Mouse (Mus musculus) lung, postnatal 0 days (tissue): ENCODE data around the gene Sectm1b. TPM values are rescaled to one million over a fixed set of nuclear protein-coding genes. Genes with fewer than 3 reads are reported as not detected.

Experiments used
- ATAC-seq: fragments of 200-750 bp; cut with Nextera tagmentation; 2 replicates; pipeline ENCODE4 v1.8.0; 2017; ENCODE audit warnings: moderate library complexity
- DNase-seq: peaks from one replicate; pipeline ENCODE4 v3.0.0-alpha.2; 2016; ENCODE audit warnings: low spot score
- H3K27ac ChIP-seq: fragments of 300-500 bp; sonication (generic); 2 replicates; pipeline ENCODE4 v1.5.1; 2014; ENCODE audit warnings: antibody characterized with exemption, mild to moderate bottlenecking, low read length, mixed read lengths
- H3K27me3 ChIP-seq: fragments of 300-500 bp; sonication (generic); replicated peaks from 2 replicates; pipeline ENCODE4 v1.6.1; 2014; ENCODE audit warnings: low read length, mixed read lengths; ENCODE audit not compliant: insufficient read depth
- H3K36me3 ChIP-seq: fragments of 300-500 bp; sonication (generic); 2 replicates; pipeline ENCODE4 v1.6.1; 2014; ENCODE audit warnings: low read length, mixed read lengths; ENCODE audit not compliant: insufficient read depth
- H3K4me1 ChIP-seq: fragments of 300-500 bp; sonication (generic); 2 replicates; pipeline ENCODE4 v1.6.1; 2014; ENCODE audit warnings: antibody characterized with exemption, low read depth, low read length, mixed read lengths; ENCODE audit not compliant: insufficient read depth
- H3K4me2 ChIP-seq: fragments of 300-500 bp; sonication (generic); replicated peaks from 2 replicates; pipeline ENCODE4 v1.6.1; 2014; ENCODE audit warnings: low read depth, mild to moderate bottlenecking, low read length, moderate library complexity, mixed read lengths
- H3K4me3 ChIP-seq: fragments of 300-500 bp; sonication (generic); 2 replicates; pipeline ENCODE4 v1.5.1; 2014; ENCODE audit warnings: low read depth, low read length
- H3K9ac ChIP-seq: fragments of 300-500 bp; sonication (generic); replicated peaks from 2 replicates; pipeline ENCODE4 v1.6.1; 2014; ENCODE audit warnings: low read depth, mild to moderate bottlenecking
- H3K9me3 ChIP-seq: fragments of 300-500 bp; sonication (generic); 2 replicates; pipeline ENCODE4 v1.6.1; 2016; ENCODE audit warnings: low read length, mixed read lengths
- CTCF ChIP-seq: IDR thresholded peaks from 2 replicates; pipeline ENCODE4 v1.5.1; 2016; ENCODE audit warnings: antibody characterized with exemption, mild to moderate bottlenecking
- EP300 ChIP-seq: IDR thresholded peaks from 2 replicates; pipeline ENCODE4 v1.6.1; 2016; ENCODE audit warnings: antibody characterized with exemption, mild to moderate bottlenecking, control low read depth
- WGBS: fragments of 180-500 bp; shearing (Covaris S2); extraction: QIAGEN DNeasy Blood & Tissue Kit; methylation state at CpG from one replicate; pipeline ENCODE4 v1.1.7; 2014; 5-methylcytosine and 5-hydroxymethylcytosine counted together
- polyA plus RNA-seq: library from polyadenylated mRNA; unstranded; fragments of >200 nt; fragmentation: Nextera tagmentation; extraction: Ambion mirVana; gene quantifications from 2 replicates; pipeline ENCODE4 v1.2.1, GENCODE M21; 2015

The Sectm1b gene
- polyA plus RNA-seq, 1 experiment from 2014 or later: 0.24 TPM

GRCm38 (mm10) chr11:121088997-121089396, 25.6 kb upstream of the Sectm1b start:
- Histone ChIP-seq H3K9me3 (no peaks in the 10 kb centered on the region), H3K36me3 (no peaks in the 10 kb centered on the region), H3K4me1 (no peaks in the 10 kb centered on the region), H3K9ac (no peak overlapping the region), H3K27ac (no peak overlapping the region), H3K4me3 (no peak overlapping the region), H3K4me2 (no peak overlapping the region), H3K27me3 (no peaks in the 10 kb centered on the region)
- 50% methylated on average over 6 of the region's 6 CpGs for WGBS
- no peak for DNase-seq
- no peak for ATAC-seq
- TF ChIP-seq EP300 (no peak), CTCF (no peak)

- H3K36me3 ChIP-seq: no peaks in the 10 kb centered on the region
- peak; percentile 51 for DNase-seq
Observed at GRCm38 (mm10) chr11:121086296-121086695, 22.9 kb upstream of the Sectm1b start.

GRCm38 (mm10) chr11:121085181-121085580, 21.8 kb upstream of the Sectm1b start:
- ATAC-seq: no peak
- DNase-seq: peak; percentile 9
- Histone ChIP-seq H3K4me1 (no peaks in the 10 kb centered on the region), H3K36me3 (no peaks in the 10 kb centered on the region), H3K27me3 (no peaks in the 10 kb centered on the region), H3K4me3 (no peak overlapping the region), H3K4me2 (no peak overlapping the region), H3K9ac (no peak overlapping the region), H3K9me3 (no peaks in the 10 kb centered on the region), H3K27ac (no peak overlapping the region)
- WGBS: 50% methylated on average over 5 of the region's 5 CpGs
- no peak for TF ChIP-seq EP300

More at GRCm38 (mm10) chr11:121086296-121086695, 22.9 kb upstream of the Sectm1b start:
- no peak for TF ChIP-seq EP300
- no peak overlapping the region for H3K9ac ChIP-seq
- WGBS: 38% methylated on average over 4 of the region's 4 CpGs
- no peak overlapping the region for H3K4me3 ChIP-seq
- no peak overlapping the region for H3K4me2 ChIP-seq
- no peak overlapping the region for H3K27ac ChIP-seq
- H3K9me3 ChIP-seq: no peaks in the 10 kb centered on the region
- no peaks in the 10 kb centered on the region for H3K27me3 ChIP-seq
- ATAC-seq: peak; percentile 30; the same call in 1 of the 2 replicates
- no peaks in the 10 kb centered on the region for H3K4me1 ChIP-seq

- no peaks in the 10 kb centered on the region for H3K27me3 ChIP-seq
- no peaks in the 10 kb centered on the region for H3K4me1 ChIP-seq
- 46% methylated on average over 6 of the region's 6 CpGs for WGBS
- no peak overlapping the region for H3K27ac ChIP-seq
- H3K36me3 ChIP-seq: no peaks in the 10 kb centered on the region
- no peaks in the 10 kb centered on the region for H3K9me3 ChIP-seq
- no peak overlapping the region for H3K4me2 ChIP-seq
- ATAC-seq (no peak), DNase-seq (peak; percentile 22)
- TF ChIP-seq CTCF: no peak
- TF ChIP-seq EP300: no peak
- no peak overlapping the region for H3K9ac ChIP-seq
- H3K4me3 ChIP-seq: no peak overlapping the region
Observed at GRCm38 (mm10) chr11:121082857-121083500, 19.6 kb upstream of the Sectm1b start.

- H3K4me1 ChIP-seq: no peaks in the 10 kb centered on the region
- no peak overlapping the region for H3K27ac ChIP-seq
- 66% methylated on average over 3 of the region's 3 CpGs for WGBS
- H3K4me3 ChIP-seq: no peak overlapping the region
- no peak for DNase-seq
- H3K9ac ChIP-seq: no peak overlapping the region
- H3K27me3 ChIP-seq: no peaks in the 10 kb centered on the region
- TF ChIP-seq EP300 (no peak), CTCF (no peak)
- H3K4me2 ChIP-seq: no peak overlapping the region
- no peak for ATAC-seq
- H3K36me3 ChIP-seq: no peaks in the 10 kb centered on the region
- H3K9me3 ChIP-seq: no peaks in the 10 kb centered on the region
Observed at GRCm38 (mm10) chr11:121082250-121082649, 18.9 kb upstream of the Sectm1b start.

GRCm38 (mm10) chr11:121081120-121081519, 17.8 kb upstream of the Sectm1b start, which contains the start of gene Sectm1a:
Gene Sectm1a (minus strand): TSS chr11:121081220.
- no peak within 1 kb of the TSS for H3K27ac ChIP-seq
- H3K4me2 ChIP-seq: no peak within 1 kb of the TSS
- WGBS: 60% methylated on average over 3 of the region's 3 CpGs
- H3K4me1 ChIP-seq: no peaks in the 10 kb centered on the region
- H3K27me3 ChIP-seq: no peaks in the 10 kb centered on the region
- no peak within 1 kb of the TSS for H3K9ac ChIP-seq
- H3K36me3 ChIP-seq: no peaks in the 10 kb centered on the region
- TF ChIP-seq EP300: no peak
- no peak for TF ChIP-seq CTCF
- no peak within 1 kb of the TSS for H3K4me3 ChIP-seq
- ATAC-seq: no peak
- no peak for DNase-seq
- no peaks in the 10 kb centered on the region for H3K9me3 ChIP-seq

- Histone ChIP-seq H3K9ac (no peak overlapping the region), H3K36me3 (no peaks in the 10 kb centered on the region), H3K9me3 (no peaks in the 10 kb centered on the region), H3K27ac (no peak overlapping the region), H3K4me2 (no peak overlapping the region), H3K4me3 (no peak overlapping the region), H3K4me1 (no peaks in the 10 kb centered on the region), H3K27me3 (no peaks in the 10 kb centered on the region)
- ATAC-seq (no peak), DNase-seq (no peak)
- 92% methylated on average over 8 of the region's 8 CpGs for WGBS
- no peak for TF ChIP-seq EP300
- TF ChIP-seq CTCF: no peak
Observed at GRCm38 (mm10) chr11:121080330-121080729, 17.0 kb upstream of the Sectm1b start.
